Mouse (Mus musculus): ENCODE results near the gene Yars2. TPM values are rescaled to one million over a fixed set of nuclear protein-coding genes. Genes with fewer than 3 reads are reported as not detected.

The Yars2 gene
- polyA plus RNA-seq (2015; fragmentation: Nextera tagmentation; extraction: Ambion mirVana) = 23.6 and 29.3 TPM in 2 replicates

- WGBS = under 1% methylated on average over 50 of the region's 50 CpGs
Observed at GRCm38 (mm10) chr16:16302369-16303137, at the start of gene Yars2. TSS of gene Yars2 (plus strand) at chr16:16302965.

GRCm38 (mm10) chr16:16253326-16254074 lies 49.3 kb upstream of the Yars2 start:
- H3K27ac ChIP-seq (ENCODE audit: low read length) = no peak overlapping the region
- no peak overlapping the region for H3K4me3 ChIP-seq (ENCODE audit: low read length)
- no peak overlapping the region for H3K9ac ChIP-seq (ENCODE audit: low read length)
- 0 out of 2 replicates have a peak, but pooled peaks cover 2% of the 10 kb centered on the region for H3K4me1 ChIP-seq (replicated peaks; ENCODE audit: control insufficient read depth, insufficient read depth, low read length)
- no peak overlapping the region for H3K4me2 ChIP-seq (ENCODE audit: low read depth, low read length)
- peak; percentile 73 for ATAC-seq (ENCODE audit: low read depth)
- H3K27me3 ChIP-seq (ENCODE audit: control insufficient read depth, insufficient read depth, low read depth, low read length) = no peaks in the 10 kb centered on the region
- H3K36me3 ChIP-seq (ENCODE audit: control insufficient read depth, insufficient read depth, low read length) = no peaks in the 10 kb centered on the region
- no peaks in the 10 kb centered on the region for H3K9me3 ChIP-seq (ENCODE audit: control insufficient read depth, low read length)
- 43% methylated on average over 4 of the region's 4 CpGs for WGBS

More at GRCm38 (mm10) chr16:16302369-16303137, at the start of gene Yars2:
- no peaks in the 10 kb centered on the region for H3K27me3 ChIP-seq (ENCODE audit: control insufficient read depth, insufficient read depth, low read depth, low read length)
- H3K4me2 ChIP-seq (ENCODE audit: low read depth, low read length) = peak within 1 kb of the TSS; percentile 73
- H3K36me3 ChIP-seq (ENCODE audit: control insufficient read depth, insufficient read depth, low read length) = peaks cover 10% of the 10 kb centered on the region
- peak within 1 kb of the TSS; percentile 64 for H3K4me3 ChIP-seq (ENCODE audit: low read length)
- H3K9ac ChIP-seq (ENCODE audit: low read length) = peak within 1 kb of the TSS; percentile 75
- peak; percentile 100 for ATAC-seq (ENCODE audit: low read depth)
- peaks cover 14% of the 10 kb centered on the region for H3K4me1 ChIP-seq (replicated peaks; ENCODE audit: control insufficient read depth, insufficient read depth, low read length)
- H3K27ac ChIP-seq (ENCODE audit: low read length) = peak within 1 kb of the TSS; percentile 99
- no peaks in the 10 kb centered on the region for H3K9me3 ChIP-seq (ENCODE audit: control insufficient read depth, low read length)

DNA sequence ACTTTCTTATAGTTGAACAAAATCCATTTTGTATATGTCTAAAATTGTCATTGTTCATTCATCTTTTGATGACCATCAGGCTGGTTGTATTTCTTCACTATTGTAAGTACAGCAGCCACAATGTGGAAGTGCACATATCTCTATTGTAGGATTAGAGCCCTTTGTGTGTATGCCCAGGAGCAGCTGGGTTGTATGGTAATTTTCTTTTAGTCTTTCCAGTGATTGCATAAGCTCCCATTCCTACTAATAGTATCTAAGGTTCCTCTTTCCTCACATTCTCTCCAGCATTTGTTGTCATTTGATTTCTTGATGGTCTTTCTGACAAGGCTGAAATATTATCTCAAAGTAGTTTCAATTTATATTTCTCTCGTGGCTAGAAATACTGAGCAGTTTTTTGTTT lies 47.5 kb upstream of the Yars2 start:
- H3K4me1 ChIP-seq (replicated peaks; ENCODE audit: control insufficient read depth, insufficient read depth, low read length) = 0 out of 2 replicates have a peak, but pooled peaks cover 2% of the 10 kb centered on the region
- no peak overlapping the region for H3K27ac ChIP-seq (ENCODE audit: low read length)
- ATAC-seq (ENCODE audit: low read depth) = no peak
- no peaks in the 10 kb centered on the region for H3K27me3 ChIP-seq (ENCODE audit: control insufficient read depth, insufficient read depth, low read depth, low read length)
- H3K36me3 ChIP-seq (ENCODE audit: control insufficient read depth, insufficient read depth, low read length) = no peaks in the 10 kb centered on the region
- H3K9ac ChIP-seq (ENCODE audit: low read length) = no peak overlapping the region
- no peaks in the 10 kb centered on the region for H3K9me3 ChIP-seq (ENCODE audit: control insufficient read depth, low read length)
- H3K4me2 ChIP-seq (ENCODE audit: low read depth, low read length) = no peak overlapping the region
- H3K4me3 ChIP-seq (ENCODE audit: low read length) = no peak overlapping the region
- 52% methylated on average over 1 of the region's 1 CpGs for WGBS

DNA sequence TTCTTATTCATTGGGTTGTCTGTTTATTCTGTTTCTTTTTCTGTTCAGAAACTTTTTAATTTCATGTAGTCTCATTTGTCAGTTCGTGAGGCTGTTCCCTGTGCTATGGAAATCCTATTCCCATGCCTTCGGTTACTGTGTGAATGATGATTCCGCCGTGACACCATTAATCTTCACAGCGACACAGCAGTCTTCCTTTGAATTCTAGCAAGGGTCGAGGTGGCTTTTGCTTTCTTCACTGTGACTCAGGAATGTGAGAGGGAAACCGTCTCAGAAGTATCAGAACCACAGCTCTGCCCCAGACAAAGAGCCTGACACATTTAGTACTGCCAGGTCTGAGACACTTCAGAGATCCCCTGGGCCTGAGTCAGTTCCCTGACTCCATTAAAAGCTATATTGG lies 46.9 kb upstream of the Yars2 start:
- H3K4me1 ChIP-seq (replicated peaks; ENCODE audit: control insufficient read depth, insufficient read depth, low read length) = 0 out of 2 replicates have a peak, but pooled peaks cover 2% of the 10 kb centered on the region
- no peak overlapping the region for H3K4me3 ChIP-seq (ENCODE audit: low read length)
- 52% methylated on average over 7 of the region's 7 CpGs for WGBS
- no peak overlapping the region for H3K4me2 ChIP-seq (ENCODE audit: low read depth, low read length)
- H3K9ac ChIP-seq (ENCODE audit: low read length) = no peak overlapping the region
- H3K36me3 ChIP-seq (ENCODE audit: control insufficient read depth, insufficient read depth, low read length) = no peaks in the 10 kb centered on the region
- no peak for ATAC-seq (ENCODE audit: low read depth)
- H3K27me3 ChIP-seq (ENCODE audit: control insufficient read depth, insufficient read depth, low read depth, low read length) = no peaks in the 10 kb centered on the region
- H3K9me3 ChIP-seq (ENCODE audit: control insufficient read depth, low read length) = no peaks in the 10 kb centered on the region
- no peak overlapping the region for H3K27ac ChIP-seq (ENCODE audit: low read length)

DNA sequence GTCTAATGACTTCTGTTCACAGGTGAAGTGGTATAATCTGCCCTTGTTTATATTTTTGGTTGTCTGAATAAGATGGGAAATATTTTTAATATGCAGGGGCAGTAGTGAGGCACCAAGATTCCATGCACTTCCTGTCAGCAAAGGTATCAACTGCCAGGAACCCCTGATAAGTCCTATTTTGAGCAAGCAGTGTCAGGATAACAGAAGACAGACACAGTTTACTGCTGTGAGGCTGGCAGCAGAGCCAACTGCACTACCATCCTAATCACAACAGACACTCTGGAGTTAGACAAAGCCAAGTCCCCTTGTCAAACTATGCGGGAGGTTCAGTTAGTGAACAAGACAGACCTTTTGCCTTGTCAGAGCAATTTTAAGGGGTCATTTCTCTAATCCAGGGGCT lies 46.1 kb upstream of the Yars2 start:
- Histone ChIP-seq H3K27me3 (ENCODE audit: control insufficient read depth, insufficient read depth, low read depth, low read length) (no peaks in the 10 kb centered on the region), H3K36me3 (ENCODE audit: control insufficient read depth, insufficient read depth, low read length) (no peaks in the 10 kb centered on the region), H3K27ac (ENCODE audit: low read length) (no peak overlapping the region), H3K9ac (ENCODE audit: low read length) (no peak overlapping the region), H3K4me1 (replicated peaks; ENCODE audit: control insufficient read depth, insufficient read depth, low read length) (0 out of 2 replicates have a peak, but pooled peaks cover 2% of the 10 kb centered on the region), H3K9me3 (ENCODE audit: control insufficient read depth, low read length) (no peaks in the 10 kb centered on the region), H3K4me2 (ENCODE audit: low read depth, low read length) (no peak overlapping the region), H3K4me3 (ENCODE audit: low read length) (no peak overlapping the region)
- WGBS = 60% methylated on average over 1 of the region's 1 CpGs
- no peak for ATAC-seq (ENCODE audit: low read depth)

DNA sequence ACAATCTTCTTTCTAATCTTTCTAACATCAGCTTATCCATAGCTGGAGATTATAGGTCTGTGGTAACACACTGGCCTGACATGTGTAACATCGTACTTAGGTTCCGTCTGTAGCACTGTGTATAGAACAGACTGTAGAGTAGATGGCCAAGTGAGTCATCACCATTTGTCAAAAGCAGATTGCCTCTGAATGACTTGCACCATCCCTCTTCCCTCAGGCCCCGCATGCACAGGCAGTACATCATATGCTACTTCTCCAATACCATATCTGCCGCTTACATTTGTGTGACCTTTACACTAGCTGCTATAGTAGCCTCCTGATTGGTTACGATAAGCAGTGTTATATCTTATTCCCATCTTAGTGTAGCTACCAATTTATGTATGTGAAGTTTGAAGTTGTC lies 41.9 kb upstream of the Yars2 start:
- no peak overlapping the region for H3K27ac ChIP-seq (ENCODE audit: low read length)
- WGBS = 86% methylated on average over 5 of the region's 5 CpGs
- no peaks in the 10 kb centered on the region for H3K9me3 ChIP-seq (ENCODE audit: control insufficient read depth, low read length)
- no peak overlapping the region for H3K4me3 ChIP-seq (ENCODE audit: low read length)
- H3K36me3 ChIP-seq (ENCODE audit: control insufficient read depth, insufficient read depth, low read length) = no peaks in the 10 kb centered on the region
- H3K27me3 ChIP-seq (ENCODE audit: control insufficient read depth, insufficient read depth, low read depth, low read length) = no peaks in the 10 kb centered on the region
- H3K4me1 ChIP-seq (replicated peaks; ENCODE audit: control insufficient read depth, insufficient read depth, low read length) = peaks cover 5% of the 10 kb centered on the region; the same call in 1 of the 2 replicates
- H3K4me2 ChIP-seq (ENCODE audit: low read depth, low read length) = no peak overlapping the region
- no peak for ATAC-seq (ENCODE audit: low read depth)
- H3K9ac ChIP-seq (ENCODE audit: low read length) = no peak overlapping the region

GRCm38 (mm10) chr16:16261481-16261880 lies 41.3 kb upstream of the Yars2 start:
- Histone ChIP-seq H3K4me3 (ENCODE audit: low read length) (no peak overlapping the region), H3K9me3 (ENCODE audit: control insufficient read depth, low read length) (no peaks in the 10 kb centered on the region), H3K36me3 (ENCODE audit: control insufficient read depth, insufficient read depth, low read length) (no peaks in the 10 kb centered on the region), H3K27ac (ENCODE audit: low read length) (0 out of 2 replicates have a peak overlapping the region, but pooled peaks have one; percentile 36), H3K4me1 (replicated peaks; ENCODE audit: control insufficient read depth, insufficient read depth, low read length) (peaks cover 5% of the 10 kb centered on the region; the same call in 1 of the 2 replicates), H3K9ac (ENCODE audit: low read length) (no peak overlapping the region), H3K27me3 (ENCODE audit: control insufficient read depth, insufficient read depth, low read depth, low read length) (no peaks in the 10 kb centered on the region), H3K4me2 (ENCODE audit: low read depth, low read length) (no peak overlapping the region)
- WGBS = 66% methylated on average over 6 of the region's 6 CpGs
- peak; percentile 52; the same call in 1 of the 2 replicates for ATAC-seq (ENCODE audit: low read depth)

- peaks cover 5% of the 10 kb centered on the region; the same call in 1 of the 2 replicates for H3K4me1 ChIP-seq (replicated peaks; ENCODE audit: control insufficient read depth, insufficient read depth, low read length)
- peak overlapping the region; percentile 57; the same call in 1 of the 2 replicates for H3K27ac ChIP-seq (ENCODE audit: low read length)
- H3K4me2 ChIP-seq (ENCODE audit: low read depth, low read length) = no peak overlapping the region
- H3K9me3 ChIP-seq (ENCODE audit: control insufficient read depth, low read length) = no peaks in the 10 kb centered on the region
- no peak overlapping the region for H3K9ac ChIP-seq (ENCODE audit: low read length)
- peak; percentile 71 for ATAC-seq (ENCODE audit: low read depth)
- H3K36me3 ChIP-seq (ENCODE audit: control insufficient read depth, insufficient read depth, low read length) = no peaks in the 10 kb centered on the region
- 56% methylated on average over 3 of the region's 3 CpGs for WGBS
- H3K27me3 ChIP-seq (ENCODE audit: control insufficient read depth, insufficient read depth, low read depth, low read length) = no peaks in the 10 kb centered on the region
- H3K4me3 ChIP-seq (ENCODE audit: low read length) = no peak overlapping the region
Observed at GRCm38 (mm10) chr16:16262436-16262835, 40.3 kb upstream of the Yars2 start.

DNA sequence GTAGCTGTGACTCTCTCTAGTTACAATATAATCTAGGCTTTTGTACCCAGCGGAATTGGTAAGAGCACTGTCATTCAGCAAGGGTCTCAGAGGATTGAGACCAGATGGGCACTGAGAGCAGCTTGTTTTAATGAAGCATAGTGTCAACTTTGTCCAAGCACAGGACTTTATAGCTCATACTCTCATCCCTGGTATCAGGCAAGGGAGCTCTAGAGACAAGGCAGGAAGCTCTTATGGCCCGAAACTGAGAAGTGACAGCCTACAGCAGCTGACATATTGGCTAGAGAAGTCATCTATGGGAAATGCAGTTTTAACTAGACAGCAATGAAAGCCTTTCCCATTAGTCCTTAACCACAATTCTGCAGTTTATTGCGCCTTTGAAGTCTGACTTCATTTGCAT lies 29.8 kb upstream of the Yars2 start:
- Histone ChIP-seq H3K9me3 (ENCODE audit: control insufficient read depth, low read length) (no peaks in the 10 kb centered on the region), H3K36me3 (ENCODE audit: control insufficient read depth, insufficient read depth, low read length) (no peaks in the 10 kb centered on the region), H3K9ac (ENCODE audit: low read length) (no peak overlapping the region), H3K27ac (ENCODE audit: low read length) (no peak overlapping the region), H3K4me1 (replicated peaks; ENCODE audit: control insufficient read depth, insufficient read depth, low read length) (no peaks in the 10 kb centered on the region), H3K4me3 (ENCODE audit: low read length) (no peak overlapping the region), H3K4me2 (ENCODE audit: low read depth, low read length) (no peak overlapping the region), H3K27me3 (ENCODE audit: control insufficient read depth, insufficient read depth, low read depth, low read length) (no peaks in the 10 kb centered on the region)
- ATAC-seq (ENCODE audit: low read depth) = no peak
- 65% methylated on average over 3 of the region's 3 CpGs for WGBS
